Mouse (Mus musculus) spleen, adult 2 months (tissue): Measurements from ENCODE around the gene Ccdc92b. TPM values are rescaled to one million over a fixed set of nuclear protein-coding genes. Genes with fewer than 3 reads are reported as not detected.
A peak's percentile ranks its signal among the peaks of the same experiment; 100 is the strongest.

Experiments
- DNase-seq, 2 experiments: peaks; one replicate each; pipeline versions ENCODE4 v3.0.0 to v3.0.0-alpha.2; 2012 to 2021; ENCODE audit warnings: low spot score in 2 of 2, low read depth in 1 of 2
- H3K27ac ChIP-seq: fragments of 200-500 bp; 2 replicates; pipeline ENCODE4 v1.5.1; 2012; ENCODE audit warnings: low read length, inconsistent platforms; ENCODE audit not compliant: insufficient read depth
- H3K27me3 ChIP-seq: fragments of 200-500 bp; 2 replicates; pipeline ENCODE4 v1.6.1; 2012; ENCODE audit warnings: mild to moderate bottlenecking, moderate library complexity, low read length, inconsistent platforms; ENCODE audit not compliant: control insufficient read depth, insufficient read depth
- H3K36me3 ChIP-seq: fragments of 200-500 bp; 2 replicates; pipeline ENCODE4 v1.6.1; 2012; ENCODE audit warnings: mild to moderate bottlenecking, low read length, inconsistent platforms; ENCODE audit not compliant: control insufficient read depth, insufficient read depth
- H3K4me1 ChIP-seq: fragments of 200-500 bp; 2 replicates; pipeline ENCODE4 v1.6.1; 2011; ENCODE audit warnings: inconsistent platforms; ENCODE audit not compliant: control insufficient read depth, insufficient read depth, insufficient read length
- H3K4me3 ChIP-seq: fragments of 200-500 bp; 2 replicates; pipeline ENCODE4 v1.5.1; 2011; ENCODE audit warnings: mild to moderate bottlenecking, inconsistent platforms; ENCODE audit not compliant: insufficient read depth, insufficient read length; ENCODE audit errors: extremely low read depth
- CTCF ChIP-seq: fragments of 200-500 bp; IDR thresholded peaks from 2 replicates; pipeline ENCODE4 v1.5.1; 2011; ENCODE audit warnings: mild to moderate bottlenecking, inconsistent platforms; ENCODE audit not compliant: insufficient read depth, insufficient read length, insufficient replicate concordance; ENCODE audit errors: extremely low read depth
- POLR2A ChIP-seq: fragments of 200-500 bp; IDR thresholded peaks from 2 replicates; pipeline ENCODE4 v1.6.1; 2011; ENCODE audit warnings: low read depth, low read length, inconsistent platforms
- whole genome bisulfite sequencing: fragments of 180-500 bp; shearing (Covaris S2); methylation state at CpG from one replicate; pipeline ENCODE4 v1.1.7; 2018; 5-methylcytosine and 5-hydroxymethylcytosine counted together
- polyA plus RNA-seq: library from polyadenylated mRNA; depleted of rRNA; stranded (reverse); fragments of >200 nt; gene quantifications from 2 replicates; pipeline ENCODE4 v1.2.3, GENCODE M21; 2012

Ccdc92b gene
- polyA plus RNA-seq, 1 experiment, result 3.1 TPM

DNA sequence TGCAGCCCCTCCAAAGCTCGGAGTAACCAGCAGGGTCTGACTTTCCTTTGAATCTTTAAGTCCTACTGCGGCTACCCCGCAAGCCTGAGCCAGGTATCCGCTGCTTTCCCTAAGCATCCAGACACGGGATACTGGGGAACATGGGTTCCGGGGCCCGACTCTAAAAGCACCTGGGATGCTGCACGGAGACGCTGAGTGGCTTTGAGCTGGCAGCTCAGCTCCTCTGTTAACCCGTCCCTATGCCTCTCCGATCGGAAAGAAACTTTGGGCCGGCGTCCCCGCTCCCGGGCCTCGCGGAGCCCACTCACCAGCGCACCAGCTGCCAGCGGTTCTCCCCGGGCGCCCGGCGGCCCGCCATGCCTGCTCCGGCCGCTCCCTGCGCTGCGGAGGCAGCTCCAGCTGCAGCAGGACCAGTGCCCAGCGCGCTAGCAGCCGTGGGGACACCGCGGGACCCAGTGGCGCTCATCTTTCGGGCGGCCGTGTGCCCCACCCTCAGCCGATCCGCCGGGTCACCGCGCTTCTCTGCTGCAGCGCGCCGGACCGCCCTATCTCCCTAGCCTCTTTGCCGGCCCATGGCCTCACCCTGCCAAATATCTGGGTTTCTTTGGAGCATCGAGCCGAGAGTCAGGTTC, 8.7 kb upstream of the Ccdc92b start, which contains the start of gene Rap1gap2:
Gene Rap1gap2, minus strand, starts transcription at position 371 of the 632 bp plus-strand sequence.
- Histone ChIP-seq H3K4me3 (peak within 1 kb of the TSS; percentile 6; the same call in 1 of the 2 replicates), H3K4me1 (peaks cover 3% of the 10 kb centered on the region; the same call in 1 of the 2 replicates), H3K27ac (no peak within 1 kb of the TSS), H3K27me3 (peaks cover 11% of the 10 kb centered on the region), H3K36me3 (no peaks in the 10 kb centered on the region)
- DNase-seq, result no peak
- TF ChIP-seq CTCF (no peak), POLR2A (no peak)
- WGBS, result 4% methylated on average over 50 of the region's 50 CpGs

GRCm38 (mm10) chr11:74611437-74611836, 8.0 kb upstream of the Ccdc92b start:
- no peak overlapping the region for H3K4me3 ChIP-seq
- DNase-seq, result no peak
- H3K27me3 ChIP-seq, result peaks cover 11% of the 10 kb centered on the region
- H3K4me1 ChIP-seq, result peaks cover 3% of the 10 kb centered on the region; the same call in 1 of the 2 replicates
- H3K27ac ChIP-seq, result no peak overlapping the region
- no peaks in the 10 kb centered on the region for H3K36me3 ChIP-seq
- 17% methylated on average over 7 of the region's 7 CpGs for WGBS
- no peak for TF ChIP-seq POLR2A
- TF ChIP-seq CTCF, result no peak

- no peak overlapping the region for H3K27ac ChIP-seq
- TF ChIP-seq CTCF (no peak), POLR2A (no peak)
- no peak overlapping the region for H3K4me3 ChIP-seq
- H3K27me3 ChIP-seq, result peaks cover 11% of the 10 kb centered on the region
- H3K36me3 ChIP-seq, result no peaks in the 10 kb centered on the region
- 68% methylated on average over 4 of the region's 4 CpGs for WGBS
- H3K4me1 ChIP-seq, result peaks cover 3% of the 10 kb centered on the region; the same call in 1 of the 2 replicates
- no peak for DNase-seq
These were observed 6.0 kb upstream of the Ccdc92b start for GRCm38 (mm10) chr11:74613428-74613827.

- 48% methylated on average over 5 of the region's 5 CpGs for WGBS
- no peak for TF ChIP-seq POLR2A
- no peak for TF ChIP-seq CTCF
- H3K27ac ChIP-seq, result no peak overlapping the region
- H3K27me3 ChIP-seq, result peaks cover 14% of the 10 kb centered on the region
- no peaks in the 10 kb centered on the region for H3K36me3 ChIP-seq
- no peak for DNase-seq
- H3K4me1 ChIP-seq, result peaks cover 3% of the 10 kb centered on the region; the same call in 1 of the 2 replicates
- no peak overlapping the region for H3K4me3 ChIP-seq
These were observed 3.8 kb upstream of the Ccdc92b start for GRCm38 (mm10) chr11:74615571-74615970.

DNA sequence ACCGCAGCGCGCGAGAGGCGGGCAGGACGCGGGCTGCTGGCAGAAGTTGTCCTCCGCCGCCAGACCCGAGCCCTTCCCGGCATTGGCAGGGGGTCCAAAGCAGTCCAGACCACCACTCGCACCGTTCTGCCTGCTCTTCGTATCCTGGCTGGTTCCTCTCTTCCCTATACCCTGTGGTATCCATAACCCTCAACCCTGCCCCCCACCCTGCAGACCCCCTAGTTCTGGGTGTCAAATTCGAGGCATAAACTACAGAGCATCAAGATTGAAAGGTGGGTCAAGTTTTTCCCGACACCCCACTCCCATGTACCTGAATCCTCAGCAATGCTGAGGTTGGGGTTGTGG, 523 bp downstream of the Ccdc92b start:
- Histone ChIP-seq H3K27me3 (peaks cover 5% of the 10 kb centered on the region), H3K36me3 (no peaks in the 10 kb centered on the region), H3K27ac (no peak overlapping the region), H3K4me1 (no peaks in the 10 kb centered on the region; the same call in 1 of the 2 replicates), H3K4me3 (no peak overlapping the region)
- WGBS, result 10% methylated on average over 16 of the region's 16 CpGs
- TF ChIP-seq CTCF (no peak), POLR2A (no peak)
- no peak for DNase-seq

- TF ChIP-seq CTCF (no peak), POLR2A (no peak)
- Histone ChIP-seq H3K27me3 (peaks cover 5% of the 10 kb centered on the region), H3K4me3 (no peak overlapping the region), H3K4me1 (no peaks in the 10 kb centered on the region; the same call in 1 of the 2 replicates), H3K27ac (no peak overlapping the region), H3K36me3 (no peaks in the 10 kb centered on the region)
- no peak for DNase-seq
- 37% methylated on average over 8 of the region's 8 CpGs for WGBS
These were observed 2.7 kb downstream of the Ccdc92b start for GRCm38 (mm10) chr11:74621974-74622669.

- no peak for TF ChIP-seq CTCF
- no peak for TF ChIP-seq POLR2A
- 78% methylated on average over 6 of the region's 6 CpGs for WGBS
- Histone ChIP-seq H3K36me3 (no peaks in the 10 kb centered on the region), H3K27me3 (peaks cover 5% of the 10 kb centered on the region), H3K27ac (no peak overlapping the region), H3K4me3 (no peak overlapping the region), H3K4me1 (no peaks in the 10 kb centered on the region; the same call in 1 of the 2 replicates)
- no peak for DNase-seq
These were observed 4.3 kb downstream of the Ccdc92b start for GRCm38 (mm10) chr11:74623693-74624092.
